Comparison of ENCODE assay signal across 11 mouse cellular contexts in the genomic region with DNA sequence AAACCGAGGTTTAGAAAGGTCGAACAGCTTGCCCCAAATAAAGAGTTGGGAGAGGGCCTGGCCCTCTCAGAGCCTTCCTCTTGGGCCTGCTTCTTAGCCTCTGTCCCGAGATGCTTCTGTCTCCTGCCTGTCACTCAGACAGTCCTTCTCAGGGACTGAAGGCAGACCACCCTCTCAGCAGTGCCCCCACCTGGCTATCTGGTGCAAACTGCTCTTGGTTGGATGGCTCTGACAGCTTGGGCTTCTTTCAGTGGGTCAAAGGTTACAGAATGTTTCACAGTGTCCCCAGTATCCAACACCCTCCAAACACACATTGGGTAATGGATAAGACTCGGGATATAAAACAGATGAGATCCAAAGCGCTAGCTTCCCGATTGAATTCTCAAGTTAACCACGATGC. TPM values are rescaled to one million over a fixed set of nuclear protein-coding genes. Genes with fewer than 3 reads are reported as not detected.
DNase-seq lines count a peak whose midpoint lies in the region; ATAC-seq and TF ChIP-seq lines count a peak whose summit lies in the region.
"Had no signal": no experiment of that assay in that cellular context is flagged by ENCODE, and none has a peak within 500 bp of the region (broad histone marks: within the 10 kb centered on the region; RNA-seq: fewer than 3 reads in every experiment).

No protein-coding gene starts in this region.

- no peak for TF ChIP-seq POLR2A in CH12.LX (IDR thresholded peaks at IDR 0.05; ENCODE audit: low read depth, low read length)

- in situ Hi-C loops in CH12.LX (cut with MboI; ENCODE audit: low pct_ligation_motif_present, low pct_unique_long_range_greater_than_20kb, low sequenced_read_pairs): no loop called here

- no peak overlapping the region for H3K4me2 ChIP-seq in heart, embryonic 13.5 days
- no peak overlapping the region for H3K4me2 ChIP-seq in CH12.LX (ENCODE audit: insufficient read depth, low read depth, poor library complexity, severe bottlenecking)

- dilution Hi-C loops in CH12.LX (cut with MboI; ENCODE audit: extremely low pct_ligation_motif_present, extremely low pct_unique_long_range_greater_than_20kb, low sequenced_read_pairs): no loop called here

- H3K9ac ChIP-seq in heart, embryonic 13.5 days: 0 out of 2 replicates have a peak overlapping the region, but pooled peaks have one; percentile 33
- H3K9ac ChIP-seq in CH12.LX (ENCODE audit: insufficient read depth, low read depth): no peak overlapping the region

- no peaks in the 10 kb centered on the region for H3K27me3 ChIP-seq in heart, embryonic 13.5 days (replicated peaks)
- H3K27me3 ChIP-seq in CH12.LX (replicated peaks): peaks cover 15% of the 10 kb centered on the region

- ATAC-seq in heart, embryonic 13.5 days (ENCODE audit: extremely low read depth, insufficient number of reproducible peaks, low FRiP score, low TSS enrichment): no peak
- ATAC-seq: Patski had no signal

- peak; percentile 12 to 53; a peak in 2 of 4 replicates for TF ChIP-seq CTCF in CH12.LX (conservative IDR thresholded peaks at IDR 0.05 in 1 of 2, IDR thresholded peaks at IDR 0.05 in 1 of 2; ENCODE audit: low read depth in 2 of 2, low read length in 2 of 2)

- no peak overlapping the region for H3K4me3 ChIP-seq in heart, embryonic 13.5 days
- no peak overlapping the region for H3K4me3 ChIP-seq in CH12.LX (replicated peaks in 1 of 3; ENCODE audit: low read depth in 2 of 3, low read length in 2 of 3, poor library complexity in 1 of 3)
- H3K4me3 ChIP-seq: erythroblast, embryonic 14.5 days; myocyte had no signal

- no peaks in the 10 kb centered on the region for H3K36me3 ChIP-seq in heart, embryonic 13.5 days
- H3K36me3 ChIP-seq in CH12.LX (replicated peaks in 1 of 2; ENCODE audit: control insufficient read depth in 1 of 2, insufficient read depth in 1 of 2, low read length in 1 of 2): no peaks in the 10 kb centered on the region

- 71% methylated on average over 7 of the region's 7 CpGs for WGBS in heart, embryonic 13.5 days

- no peak for TF ChIP-seq EP300 in CH12.LX (IDR thresholded peaks at IDR 0.05; ENCODE audit: low read length)

- H3K9me3 ChIP-seq in heart, embryonic 13.5 days: no peaks in the 10 kb centered on the region
- H3K9me3 ChIP-seq in CH12.LX (replicated peaks; ENCODE audit: low read length): no peaks in the 10 kb centered on the region

- TF ChIP-seq RAD21 in CH12.LX (IDR thresholded peaks at IDR 0.05; ENCODE audit: low read depth, low read length): peak; percentile 34

- H3K27ac ChIP-seq in heart, embryonic 13.5 days (replicated peaks): no peak overlapping the region; the same call in 1 of the 2 replicates
- H3K27ac ChIP-seq in CH12.LX (ENCODE audit: insufficient read depth, low read depth): no peak overlapping the region

- peaks cover 55% of the 10 kb centered on the region for H3K4me1 ChIP-seq in heart, embryonic 13.5 days
- peaks cover 12 to 37% of the 10 kb centered on the region in 2 experiments for H3K4me1 ChIP-seq in CH12.LX (ENCODE audit: control insufficient read depth in 1 of 2, insufficient read depth in 2 of 2)

- DNase-seq in heart, adult 8-10 months (ENCODE audit: low spot score): no peak
- DNase-seq in CH12.LX (ENCODE audit: extremely low read depth) (no peak), adipocyte (ENCODE audit: low spot score) (peak; percentile 32)
- peak; percentile 54 for DNase-seq in lung, postnatal 10 days
- DNase-seq in spleen, postnatal 36 days (ENCODE audit: low spot score in 2 of 2): no peak
- no peak for DNase-seq in urinary bladder, postnatal 36 days (ENCODE audit: low spot score in 2 of 2)
- DNase-seq: layer of hippocampus, adult 9-11 months had no signal

- no peaks in the 10 kb centered on the region for H3K79me2 ChIP-seq in CH12.LX (replicated peaks; ENCODE audit: control insufficient read depth, extremely low read depth, insufficient read depth, poor library complexity, severe bottlenecking)

TF ChIP-seq in CH12.LX, 34 proteins besides CTCF, POLR2A, EP300 and RAD21:
- TF ChIP-seq MAFK (IDR thresholded peaks at IDR 0.05; ENCODE audit: insufficient replicate concordance, low read length) (no peak), SMC3 (IDR thresholded peaks at IDR 0.05; ENCODE audit: low read depth, low read length) (peak; percentile 41)

RNA-seq across cellular contexts. Expression of gene Adrb1, which starts 23.1 kb away (rescaled TPM):
- 2.9 and 3.0 TPM in 2 replicates for polyA plus RNA-seq in heart, embryonic 13.5 days (2015; fragmentation: Nextera tagmentation; extraction: Ambion mirVana)
- total RNA-seq in heart, adult 8-10 months (2022): 10 to 100 TPM; 19.4 to 26.8 (median 22.2) TPM
- not detected in 2 replicates for total RNA-seq in CH12.LX (2012; rRNA removed)
- total RNA-seq in CH12.LX (2014; rRNA removed): not detected in 2 replicates
- not detected in 2 replicates for polyA plus RNA-seq in CH12.LX (2012; ENCODE audit: insufficient read length, low read depth)
- polyA plus RNA-seq: Patski had no signal

Comparison
In these comparisons a context has a peak if more than half of its experiments do, and no peak if none do; other contexts are left out.
1. DNase-seq: peak in adipocyte (single experiment) and lung, postnatal 10 days (single experiment); none in heart, adult 8-10 months (single experiment), CH12.LX (single experiment), spleen, postnatal 36 days (0 of 2) and urinary bladder, postnatal 36 days (0 of 2).
2. RNA of gene Adrb1, which starts 23.1 kb away (total RNA-seq): 19.4 to 26.8 TPM in heart, adult 8-10 months; not detected in CH12.LX; every median in the first group is over 10 times any median in the second.